Mouse (Mus musculus): ENCODE data around the gene Guca2b.

DNA sequence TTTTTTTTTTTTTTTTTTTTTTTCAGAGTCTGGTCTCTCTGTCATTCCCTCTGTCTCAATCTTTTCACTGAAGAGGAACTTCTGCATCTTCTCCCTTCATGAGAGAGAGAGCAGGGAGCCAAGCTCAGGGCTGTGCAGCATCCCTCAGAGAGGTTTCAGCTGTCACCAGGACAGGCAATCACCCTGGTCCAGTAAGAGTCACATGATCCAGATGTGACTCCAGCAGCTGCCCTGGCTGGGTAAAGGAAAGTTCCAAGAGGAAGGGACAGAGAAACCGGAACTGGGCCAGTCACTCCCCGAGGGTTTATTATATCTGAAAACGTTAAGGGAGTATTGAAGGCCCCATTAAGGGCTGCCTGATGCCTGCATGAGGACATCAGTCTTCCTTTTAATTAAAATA lies 49.0 kb upstream of the Guca2b start:
- no peak for TF ChIP-seq KAT2A (conservative IDR thresholded peaks at IDR 0.05; ENCODE audit: low read depth, low read length)
- no peak for TF ChIP-seq POLR2A (IDR thresholded peaks at IDR 0.05; ENCODE audit: control insufficient read depth in 1 of 2, insufficient read depth in 1 of 2, low read depth in 1 of 2, low read length in 2 of 2, poor library complexity in 1 of 2)
- no peak for TF ChIP-seq TAL1 (IDR thresholded peaks at IDR 0.05; ENCODE audit: low read length)
- TF ChIP-seq UBTF (IDR thresholded peaks at IDR 0.05; ENCODE audit: borderline replicate concordance, insufficient read depth, low read depth, low read length): no peak
- no peak for TF ChIP-seq CTCF (IDR thresholded peaks at IDR 0.05 in 2 of 3, conservative IDR thresholded peaks at IDR 0.05 in 1 of 3; ENCODE audit: control insufficient read depth in 1 of 3, insufficient read depth in 1 of 3, low read depth in 2 of 3, low read length in 3 of 3, poor library complexity in 1 of 3, severe bottlenecking in 1 of 3)
